Mouse (Mus musculus) erythroblast, embryonic 14.5 days (primary cell): ENCODE data around the gene Kctd14.

ENCODE experiments used
- GATA1 ChIP-seq: IDR thresholded peaks from 2 replicates; pipeline ENCODE4 v1.6.1; 2012; ENCODE audit warnings: low read length, inconsistent platforms, mixed read lengths
- TAL1 ChIP-seq: IDR thresholded peaks from 3 replicates; pipeline ENCODE4 v1.6.1; 2012; ENCODE audit warnings: low read length, inconsistent platforms, mixed read lengths

DNA sequence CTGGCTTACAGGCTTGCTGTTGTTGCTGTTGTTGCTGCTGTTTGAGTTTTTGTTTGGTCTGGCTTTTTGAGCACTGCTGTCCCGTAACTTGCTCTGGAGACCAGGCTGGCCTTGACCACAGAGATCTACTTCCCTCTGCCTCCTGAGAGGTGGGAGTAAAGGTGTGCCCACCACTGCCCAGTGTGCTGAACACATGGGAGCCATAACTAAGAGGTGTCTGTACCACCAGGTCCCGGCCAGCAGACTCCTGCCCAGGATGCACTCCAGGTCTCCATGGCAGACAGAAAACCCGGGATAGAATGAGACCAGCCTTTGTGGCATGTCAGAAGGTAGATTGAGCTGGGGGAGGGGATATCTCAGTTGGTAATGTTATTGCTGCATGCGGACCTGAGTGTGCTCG lies 32.0 kb upstream of the Kctd14 start:
- TF ChIP-seq TAL1, result no peak
- no peak for TF ChIP-seq GATA1
